Mouse (Mus musculus): ENCODE data around the gene Rhou. TPM values are rescaled to one million over a fixed set of nuclear protein-coding genes. Genes with fewer than 3 reads are reported as not detected.
A peak's percentile ranks its signal among the peaks of the same experiment; 100 is the strongest.

The Rhou gene
- total RNA-seq, 4 experiments from 2014 or later: 37.6 to 57.0 (median 45.8) TPM

GRCm38 (mm10) chr8:123649483-123649882 is 4.2 kb upstream of the Rhou start:
- DNase-seq (ENCODE audit: low spot score in 2 of 2): no peak

DNA sequence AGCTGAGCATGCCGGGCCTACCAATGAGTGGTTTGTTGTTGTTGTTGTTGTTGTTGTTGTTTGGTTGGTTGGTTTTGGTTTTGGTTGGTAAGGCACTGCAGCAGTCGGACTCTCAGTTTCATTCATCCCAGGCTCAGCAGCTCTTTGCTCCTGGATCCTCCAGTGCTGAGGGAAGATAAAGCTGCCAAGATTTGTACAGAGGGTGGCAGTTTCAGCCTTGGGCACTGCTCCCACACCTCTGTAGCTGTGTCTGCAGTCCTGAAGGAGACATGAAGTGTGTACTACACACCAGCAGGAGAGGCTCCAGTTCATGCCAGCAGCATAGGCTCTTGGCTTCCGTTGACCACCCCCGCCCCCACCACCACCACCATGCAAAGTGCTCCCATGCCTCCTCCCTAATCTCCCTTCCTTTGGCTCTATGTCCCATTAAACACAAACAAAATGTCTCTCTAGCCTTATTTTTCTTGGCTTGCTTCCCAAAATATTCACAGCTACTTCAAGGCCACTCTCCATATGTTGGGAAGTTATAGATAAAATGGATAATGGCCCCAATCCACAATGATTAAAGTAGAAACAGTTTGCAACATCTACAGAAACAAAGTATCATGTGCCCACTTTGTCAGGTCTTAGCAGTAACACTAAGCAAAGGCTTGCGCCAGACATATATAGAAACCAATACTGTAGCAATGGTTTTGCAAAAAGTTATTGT is 2.2 kb upstream of the Rhou start:
- no peak for DNase-seq (ENCODE audit: low spot score in 2 of 2)

- DNase-seq (ENCODE audit: low spot score in 2 of 2): no peak
Measured at GRCm38 (mm10) chr8:123652641-123653040, 1.1 kb upstream of the Rhou start.

DNA sequence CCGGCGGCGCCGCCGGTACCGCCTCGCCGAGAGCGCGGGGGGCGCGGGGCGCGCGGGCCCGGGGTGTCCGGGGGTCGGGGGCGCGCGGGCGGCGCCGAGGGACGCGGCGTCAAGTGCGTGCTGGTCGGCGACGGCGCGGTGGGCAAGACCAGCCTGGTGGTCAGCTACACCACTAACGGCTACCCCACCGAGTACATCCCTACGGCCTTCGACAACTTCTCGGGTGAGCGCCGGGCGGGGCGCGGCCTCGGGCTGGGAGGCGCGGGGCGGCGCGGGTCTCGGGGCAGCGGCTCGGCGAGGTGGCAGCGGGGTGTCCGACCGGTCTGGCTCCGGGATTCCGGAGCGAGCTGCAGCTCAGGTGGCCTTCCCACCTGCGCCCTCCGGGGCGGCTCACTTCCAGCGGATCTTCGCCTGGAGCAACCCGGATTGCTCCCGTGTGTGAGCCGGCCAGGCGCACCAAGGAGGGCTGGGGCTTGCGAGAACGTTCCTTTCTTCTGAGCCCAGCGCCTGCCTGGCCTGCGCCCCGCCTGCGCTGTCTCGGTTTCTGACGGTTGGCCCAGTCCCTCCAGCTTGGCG is 353 bp downstream of the Rhou start:
- peak in 1 of 2 experiments; percentile 52 for DNase-seq (ENCODE audit: low spot score in 2 of 2)

- DNase-seq (ENCODE audit: low spot score in 2 of 2): no peak
Measured at GRCm38 (mm10) chr8:123654763-123655162, 1.0 kb downstream of the Rhou start.

DNA sequence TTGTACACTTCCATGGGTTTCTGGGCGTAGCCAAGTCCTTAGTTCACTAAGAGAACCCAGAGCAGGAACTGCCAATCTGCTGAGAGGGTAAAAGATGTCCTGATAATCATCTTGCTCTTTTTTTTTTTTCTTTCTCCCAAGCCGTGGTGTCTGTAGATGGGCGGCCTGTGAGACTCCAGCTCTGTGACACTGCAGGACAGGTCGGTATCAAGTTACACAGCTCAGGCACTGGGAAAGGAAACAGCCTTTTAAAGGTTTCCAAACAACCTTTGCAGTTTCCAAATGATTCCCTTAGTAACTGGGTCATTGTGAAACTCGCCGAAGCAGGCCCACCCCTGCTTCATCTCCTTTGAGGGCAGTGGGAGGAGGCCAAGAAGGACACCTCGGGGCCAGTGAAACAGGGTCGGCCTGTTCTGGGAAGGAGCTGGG is 1.6 kb downstream of the Rhou start:
- DNase-seq (ENCODE audit: low spot score in 2 of 2): no peak

DNA sequence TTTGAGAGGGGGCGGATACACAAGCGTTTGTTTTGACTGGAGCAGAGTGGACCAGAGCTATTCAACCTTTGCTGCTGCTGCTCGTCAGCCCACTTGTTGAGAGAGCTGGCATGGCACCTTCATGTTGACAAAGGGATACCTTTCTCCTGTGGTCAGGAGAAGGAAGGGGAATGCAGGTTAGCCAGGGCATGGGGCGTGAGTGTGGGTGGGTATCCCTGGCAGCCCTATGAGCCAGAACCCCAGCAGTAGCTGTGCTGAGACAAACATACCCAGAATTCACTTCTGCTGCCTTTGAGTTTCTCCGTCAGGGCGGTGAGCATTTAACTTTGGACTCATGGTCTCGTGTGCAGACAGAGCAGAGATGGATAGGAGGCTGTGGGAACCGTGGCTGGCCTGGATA is 4.1 kb downstream of the Rhou start:
- DNase-seq (ENCODE audit: low spot score in 2 of 2): no peak

DNA sequence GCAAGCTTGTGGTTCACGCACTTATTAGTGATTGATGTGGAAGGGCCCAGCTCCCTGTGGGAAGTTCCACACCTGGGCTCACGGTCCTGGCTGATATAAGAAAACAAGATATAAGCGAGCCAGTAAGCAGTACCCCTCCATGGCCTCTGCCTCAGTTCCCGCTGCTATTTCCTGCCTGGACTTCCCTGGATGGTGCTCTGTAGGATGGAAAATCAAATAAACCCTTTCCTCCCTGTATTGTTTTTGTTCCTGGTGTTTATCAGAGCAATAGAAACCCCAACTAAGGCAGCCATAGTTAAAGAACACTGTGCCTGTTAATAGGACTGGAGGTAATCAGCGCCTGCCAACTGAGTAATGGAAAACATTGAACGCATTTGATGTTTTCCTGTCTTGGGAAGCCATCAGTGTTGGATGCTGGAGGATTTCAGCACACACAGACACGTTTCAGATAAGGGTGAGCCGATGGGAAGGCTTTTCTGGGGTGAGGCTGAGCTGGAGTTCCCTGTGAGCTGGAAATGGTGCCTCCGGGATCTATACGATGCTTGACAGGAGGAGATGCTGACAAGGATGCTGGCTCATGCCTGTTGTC is 5.8 kb downstream of the Rhou start:
- no peak for DNase-seq (ENCODE audit: low spot score in 2 of 2)

DNA sequence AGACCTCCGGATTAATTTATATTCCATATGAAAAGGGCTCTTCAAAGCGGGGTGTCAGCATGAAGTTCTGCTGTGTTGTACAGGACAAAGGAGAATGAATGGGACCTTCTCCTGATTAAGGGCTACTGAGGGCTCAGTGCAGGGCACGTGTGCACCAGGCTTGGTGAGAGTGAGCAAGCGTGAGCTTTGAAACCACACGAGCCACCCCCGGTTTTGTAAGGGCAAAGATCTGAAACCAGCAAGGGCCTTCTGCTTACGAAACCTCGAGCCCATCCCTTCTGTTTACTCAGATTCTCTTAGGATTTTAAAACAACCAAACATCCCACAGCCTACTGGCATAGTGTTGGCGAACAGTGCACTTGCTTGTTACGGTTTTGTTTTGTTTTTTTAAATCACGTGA is 7.8 kb downstream of the Rhou start:
- DNase-seq (ENCODE audit: low spot score in 2 of 2): no peak

DNA sequence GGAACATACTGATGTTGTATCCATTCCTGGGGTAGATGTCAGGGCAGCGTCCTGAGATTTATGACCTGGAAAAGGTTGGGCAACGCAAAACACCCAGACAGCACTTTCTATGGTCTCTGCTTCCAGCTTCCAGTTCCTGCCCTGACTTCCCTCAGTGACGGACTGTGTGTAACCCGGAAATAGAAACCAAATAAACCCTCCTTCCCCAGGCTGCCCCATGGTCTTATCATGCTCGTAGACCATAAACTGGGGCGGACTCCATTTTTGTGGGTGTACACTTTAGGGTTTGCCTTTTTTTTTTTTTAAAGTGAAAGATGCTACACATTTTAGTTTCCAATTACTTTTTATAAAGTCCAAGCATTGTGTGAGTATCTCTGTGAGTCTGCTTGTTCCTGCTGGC is 11.9 kb downstream of the Rhou start:
- DNase-seq (ENCODE audit: low spot score in 2 of 2): no peak

GRCm38 (mm10) chr8:123666832-123667231 is 13.1 kb downstream of the Rhou start:
- no peak for DNase-seq (ENCODE audit: low spot score in 2 of 2)

DNA sequence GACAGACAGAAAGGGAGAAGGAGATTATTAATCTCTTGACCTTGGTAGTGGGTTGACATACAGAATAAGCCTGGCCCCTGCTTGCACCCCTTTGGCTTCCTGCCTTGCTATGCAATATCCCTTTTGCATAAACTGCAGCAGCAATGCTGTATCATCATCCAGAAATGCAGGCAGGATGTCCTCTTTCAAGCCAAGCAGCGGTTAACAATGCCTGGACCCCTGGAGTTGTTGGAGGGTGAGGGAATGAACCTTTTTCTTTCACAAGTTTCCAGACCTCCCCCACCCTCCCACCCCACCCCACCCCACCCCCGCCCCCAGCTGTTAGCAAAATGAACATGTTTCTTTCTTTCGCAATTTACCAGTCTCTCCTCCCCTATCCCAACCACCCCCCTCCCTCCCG is 15.0 kb downstream of the Rhou start:
- DNase-seq (ENCODE audit: low spot score in 2 of 2): no peak

- no peak for DNase-seq (ENCODE audit: low spot score in 2 of 2)
Measured at GRCm38 (mm10) chr8:123670766-123671165, 17.0 kb downstream of the Rhou start.

DNA sequence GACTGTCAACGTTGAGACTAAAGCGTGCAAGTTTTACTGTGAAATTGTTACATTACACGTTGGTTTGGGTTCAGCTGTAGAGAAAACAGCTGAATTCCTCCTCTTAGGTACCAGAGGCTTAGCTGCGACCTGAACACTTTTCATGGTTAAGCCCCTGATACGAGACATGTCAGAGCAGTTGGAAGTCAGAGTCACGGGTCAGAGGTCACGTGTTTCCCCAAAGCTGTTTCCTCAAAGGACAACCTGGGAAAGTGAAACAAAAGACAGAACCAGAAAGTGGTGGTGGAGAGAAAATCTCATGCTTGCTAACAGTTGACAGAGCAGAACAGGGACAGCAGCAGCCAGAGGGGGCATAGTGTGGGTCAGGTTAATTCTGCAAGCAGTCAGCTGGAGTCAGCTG is 17.7 kb downstream of the Rhou start:
- DNase-seq (ENCODE audit: low spot score in 2 of 2): no peak

GRCm38 (mm10) chr8:123672648-123673047 is 18.9 kb downstream of the Rhou start:
- DNase-seq (ENCODE audit: low spot score in 2 of 2): no peak

- no peak for DNase-seq (ENCODE audit: low spot score in 2 of 2)
Measured at GRCm38 (mm10) chr8:123675611-123676010, 21.9 kb downstream of the Rhou start.

- no peak for DNase-seq (ENCODE audit: low spot score in 2 of 2)
Measured at GRCm38 (mm10) chr8:123678390-123678789, 24.7 kb downstream of the Rhou start.

- peak in 1 of 2 experiments; percentile 22 for DNase-seq (ENCODE audit: low spot score in 2 of 2)
Measured at GRCm38 (mm10) chr8:123682073-123682761, 28.5 kb downstream of the Rhou start.

- DNase-seq (ENCODE audit: low spot score in 2 of 2): no peak
Measured at GRCm38 (mm10) chr8:123683321-123683720, 29.6 kb downstream of the Rhou start.

- no peak for DNase-seq (ENCODE audit: low spot score in 2 of 2)
Measured at GRCm38 (mm10) chr8:123684806-123685205, 31.1 kb downstream of the Rhou start.

DNA sequence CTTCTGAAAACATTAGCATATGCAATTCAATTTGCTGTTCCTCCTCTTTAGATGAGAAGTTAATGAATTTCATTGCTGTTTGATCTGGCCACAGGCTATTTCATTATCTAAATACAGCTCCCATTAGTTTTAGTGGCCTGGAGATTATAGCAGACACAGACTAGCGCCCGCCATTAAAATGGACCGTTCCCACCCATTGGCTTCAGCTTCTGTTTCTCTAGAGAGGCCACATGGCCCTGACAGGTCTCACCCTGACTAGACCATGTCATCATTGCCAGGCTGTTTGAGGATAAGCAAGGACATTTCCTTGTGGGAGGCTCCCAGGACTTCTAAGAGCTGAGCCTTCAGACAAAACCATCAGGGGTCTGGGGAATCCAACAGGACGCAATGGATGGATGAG is 31.7 kb downstream of the Rhou start:
- DNase-seq (ENCODE audit: low spot score in 2 of 2): no peak

- DNase-seq (ENCODE audit: low spot score in 2 of 2): no peak
Measured at GRCm38 (mm10) chr8:123687826-123688225, 34.1 kb downstream of the Rhou start.
